Mouse (Mus musculus) MEL (cell line): ENCODE data around the gene Tmem121. TPM values are rescaled to one million over a fixed set of nuclear protein-coding genes. Genes with fewer than 3 reads are reported as not detected.

ENCODE experiments used
- DNase-seq: peaks from one replicate; pipeline ENCODE4 v3.0.0; 2011; ENCODE audit warnings: low read depth, low spot score
- H3K27ac ChIP-seq: 2 replicates; pipeline ENCODE4 v1.5.1; 2012; ENCODE audit warnings: low read depth, mild to moderate bottlenecking, control low read depth, low read length, moderate library complexity; ENCODE audit not compliant: control insufficient read depth
- H3K27me3 ChIP-seq, 2 experiments: fragments of 150-350 bp in 1 of 2; sonication (generic) in 1 of 2; 2 replicates each; pipeline ENCODE4 v1.6.1; 2012; ENCODE audit warnings: low read length in 2 of 2, mild to moderate bottlenecking in 2 of 2, improper control_type of control experiment in 1 of 2, moderate library complexity in 1 of 2; ENCODE audit not compliant: insufficient read depth in 2 of 2, control insufficient read depth in 1 of 2
- H3K36me3 ChIP-seq, 2 experiments: 2 replicates each; pipeline ENCODE4 v1.6.1; 2012 to 2014; ENCODE audit warnings: low read length in 2 of 2, improper control_type of control experiment in 1 of 2, inconsistent platforms in 1 of 2, mild to moderate bottlenecking in 1 of 2; ENCODE audit not compliant: insufficient read depth in 2 of 2, control insufficient read depth in 1 of 2
- H3K4me1 ChIP-seq, 2 experiments: fragments of 150-350 bp in 1 of 2; sonication (generic) in 1 of 2; 2 replicates each; pipeline ENCODE4 v1.6.1; 2012; ENCODE audit warnings: low read length in 2 of 2, improper control_type of control experiment in 1 of 2, mild to moderate bottlenecking in 1 of 2; ENCODE audit not compliant: insufficient read depth in 2 of 2, control insufficient read depth in 1 of 2
- H3K4me3 ChIP-seq, 2 experiments: fragments of 150-350 bp in 1 of 2; sonication (generic) in 1 of 2; 2 replicates each; pipeline ENCODE4 v1.5.1; 2012; ENCODE audit warnings: low read depth in 2 of 2, low read length in 2 of 2, mild to moderate bottlenecking in 2 of 2, moderate library complexity in 2 of 2, control low read depth in 1 of 2, improper control_type of control experiment in 1 of 2; ENCODE audit not compliant: control insufficient read depth in 1 of 2, insufficient read depth in 1 of 2
- H3K79me2 ChIP-seq: 2 replicates; pipeline ENCODE4 v1.6.1; 2012; ENCODE audit warnings: mild to moderate bottlenecking, low read length, moderate library complexity; ENCODE audit not compliant: control insufficient read depth, poor library complexity, insufficient read depth
- H3K9ac ChIP-seq: 2 replicates; pipeline ENCODE4 v1.6.1; 2012; ENCODE audit warnings: low read depth, mild to moderate bottlenecking, control low read depth, low read length, moderate library complexity; ENCODE audit not compliant: control insufficient read depth, poor library complexity, severe bottlenecking
- H3K9me3 ChIP-seq: fragments of 150-350 bp; sonication (generic); replicated peaks from 2 replicates; pipeline ENCODE4 v1.6.1; 2012; ENCODE audit warnings: mild to moderate bottlenecking, low read length, improper control_type of control experiment, moderate library complexity; ENCODE audit not compliant: insufficient read depth
- BHLHE40 ChIP-seq: IDR thresholded peaks from 2 replicates; pipeline ENCODE4 v1.6.1; 2012; ENCODE audit warnings: low read depth, mild to moderate bottlenecking, inconsistent platforms, low read length, improper control_type of control experiment, borderline replicate concordance
- CHD1 ChIP-seq: IDR thresholded peaks from 2 replicates; pipeline ENCODE4 v1.6.1; 2012; ENCODE audit warnings: low read depth, mild to moderate bottlenecking, inconsistent platforms, low read length, improper control_type of control experiment
- CTCF ChIP-seq, 3 experiments: IDR thresholded peaks in 2 of 3; conservative IDR thresholded peaks in 1 of 3; 2 replicates each; pipeline ENCODE4 v1.5.1; 2011 to 2012; ENCODE audit warnings: low read length in 3 of 3, low read depth in 2 of 3, mild to moderate bottlenecking in 2 of 3, improper control_type of control experiment in 1 of 3, inconsistent platforms in 1 of 3, mixed read lengths in 1 of 3, moderate library complexity in 1 of 3; ENCODE audit not compliant: control insufficient read depth in 1 of 3, insufficient read depth in 1 of 3, poor library complexity in 1 of 3, severe bottlenecking in 1 of 3
- E2F4 ChIP-seq: IDR thresholded peaks from 2 replicates; pipeline ENCODE4 v1.6.1; 2011; ENCODE audit warnings: low read depth, low read length, improper control_type of control experiment, borderline replicate concordance
- ELF1 ChIP-seq: IDR thresholded peaks from 2 replicates; pipeline ENCODE4 v1.6.1; 2014; ENCODE audit warnings: low read depth, mild to moderate bottlenecking, inconsistent platforms, low read length, improper control_type of control experiment, moderate library complexity
- EP300 ChIP-seq, 2 experiments: IDR thresholded peaks; 2 replicates each; pipeline ENCODE4 v1.6.1; 2011; ENCODE audit warnings: improper control_type of control experiment in 2 of 2, low read length in 2 of 2, low read depth in 1 of 2, mild to moderate bottlenecking in 1 of 2
- ETS1 ChIP-seq: IDR thresholded peaks from 2 replicates; pipeline ENCODE4 v1.6.1; 2012; ENCODE audit warnings: low read depth, mild to moderate bottlenecking, inconsistent platforms, low read length, improper control_type of control experiment, moderate library complexity
- GATA1 ChIP-seq: IDR thresholded peaks from 2 replicates; pipeline ENCODE4 v1.6.1; 2011; ENCODE audit warnings: low read depth, low read length, improper control_type of control experiment
- KAT2A ChIP-seq: conservative IDR thresholded peaks from 2 replicates; pipeline ENCODE4 v1.6.1; 2012; ENCODE audit warnings: low read depth, low read length, improper control_type of control experiment, inconsistent platforms
- MAFK ChIP-seq: IDR thresholded peaks from 2 replicates; pipeline ENCODE4 v1.6.1; 2011; ENCODE audit warnings: low read depth, mild to moderate bottlenecking, low read length, improper control_type of control experiment, borderline replicate concordance
- MAX ChIP-seq: IDR thresholded peaks from 2 replicates; pipeline ENCODE4 v1.6.1; 2011; ENCODE audit warnings: low read length, improper control_type of control experiment
- MAZ ChIP-seq: IDR thresholded peaks from 2 replicates; pipeline ENCODE4 v1.6.1; 2012; ENCODE audit warnings: low read depth, mild to moderate bottlenecking, inconsistent platforms, low read length, improper control_type of control experiment
- MEF2A ChIP-seq: IDR thresholded peaks from 2 replicates; pipeline ENCODE4 v1.6.1; 2014; ENCODE audit warnings: low read depth, mild to moderate bottlenecking, inconsistent platforms, low read length, improper control_type of control experiment; ENCODE audit not compliant: poor library complexity, insufficient replicate concordance, severe bottlenecking; ENCODE audit errors: extremely low read depth
- MYB ChIP-seq: IDR thresholded peaks from 2 replicates; pipeline ENCODE4 v1.6.1; 2011; ENCODE audit warnings: mild to moderate bottlenecking, low read depth, low read length, improper control_type of control experiment
- MYC ChIP-seq: IDR thresholded peaks from 2 replicates; pipeline ENCODE4 v1.6.1; 2011; ENCODE audit warnings: low read depth, mild to moderate bottlenecking, low read length, improper control_type of control experiment, moderate library complexity
- NELFE ChIP-seq: IDR thresholded peaks from 2 replicates; pipeline ENCODE4 v1.6.1; 2011; ENCODE audit warnings: low read depth, low read length, improper control_type of control experiment
- POLR2A ChIP-seq, 2 experiments: IDR thresholded peaks; 2 replicates each; pipeline ENCODE4 v1.6.1; 2011 to 2012; ENCODE audit warnings: low read length in 2 of 2, mild to moderate bottlenecking in 2 of 2, control low read depth in 1 of 2, improper control_type of control experiment in 1 of 2, low read depth in 1 of 2, moderate library complexity in 1 of 2; ENCODE audit not compliant: control insufficient read depth in 1 of 2, insufficient read depth in 1 of 2, poor library complexity in 1 of 2
- POLR2AphosphoS2 ChIP-seq: IDR thresholded peaks from 2 replicates; pipeline ENCODE4 v1.6.1; 2011; ENCODE audit warnings: low read length, improper control_type of control experiment
- POLR2AphosphoS5 ChIP-seq: IDR thresholded peaks from 2 replicates; pipeline ENCODE4 v1.6.1; 2012; ENCODE audit warnings: low read depth, borderline replicate concordance, mild to moderate bottlenecking, inconsistent platforms, low read length, moderate library complexity, mixed read lengths
- RAD21 ChIP-seq: IDR thresholded peaks from 2 replicates; pipeline ENCODE4 v1.6.1; 2011; ENCODE audit warnings: mild to moderate bottlenecking, low read depth, low read length, improper control_type of control experiment
- RCOR1 ChIP-seq: IDR thresholded peaks from 2 replicates; pipeline ENCODE4 v1.6.1; 2012; ENCODE audit warnings: low read depth, mild to moderate bottlenecking, inconsistent platforms, low read length, improper control_type of control experiment
- SIN3A ChIP-seq: IDR thresholded peaks from 2 replicates; pipeline ENCODE4 v1.6.1; 2012; ENCODE audit warnings: low read length, improper control_type of control experiment, inconsistent platforms
- TAL1 ChIP-seq: IDR thresholded peaks from 2 replicates; pipeline ENCODE4 v1.6.1; 2012; ENCODE audit warnings: mild to moderate bottlenecking, inconsistent platforms, low read length, moderate library complexity, mixed read lengths
- TCF12 ChIP-seq: IDR thresholded peaks from 2 replicates; pipeline ENCODE4 v1.6.1; 2014; ENCODE audit warnings: low read depth, mild to moderate bottlenecking, inconsistent platforms, low read length, improper control_type of control experiment, moderate library complexity
- UBTF ChIP-seq: IDR thresholded peaks from 2 replicates; pipeline ENCODE4 v1.6.1; 2012; ENCODE audit warnings: low read depth, mild to moderate bottlenecking, inconsistent platforms, low read length, improper control_type of control experiment, moderate library complexity, borderline replicate concordance; ENCODE audit not compliant: insufficient read depth
- USF1 ChIP-seq: IDR thresholded peaks from 2 replicates; pipeline ENCODE4 v1.6.1; 2014; ENCODE audit warnings: low read depth, mild to moderate bottlenecking, inconsistent platforms, low read length, improper control_type of control experiment, moderate library complexity
- USF2 ChIP-seq, 2 experiments: IDR thresholded peaks; 2 replicates each; pipeline ENCODE4 v1.6.1; 2011 to 2012; ENCODE audit warnings: improper control_type of control experiment in 2 of 2, low read length in 2 of 2, borderline replicate concordance in 1 of 2, inconsistent platforms in 1 of 2, low read depth in 1 of 2, mild to moderate bottlenecking in 1 of 2; ENCODE audit not compliant: insufficient read depth in 1 of 2
- ZMIZ1 ChIP-seq: IDR thresholded peaks from 2 replicates; pipeline ENCODE4 v1.6.1; 2012; ENCODE audit warnings: low read depth, mild to moderate bottlenecking, inconsistent platforms, low read length, improper control_type of control experiment, moderate library complexity
- ZNF384 ChIP-seq: IDR thresholded peaks from 2 replicates; pipeline ENCODE4 v1.6.1; 2012; ENCODE audit warnings: low read depth, mild to moderate bottlenecking, inconsistent platforms, low read length, improper control_type of control experiment
- polyA plus RNA-seq, 2 experiments: library from polyadenylated mRNA; stranded (reverse) in 1 of 2; unstranded in 1 of 2; fragments of >175 nt in 1 of 2; fragments of >200 nt in 1 of 2; gene quantifications; 2 replicates each; pipeline versions ENCODE4 v1.2.1 to v1.2.4; 2012; ENCODE audit warnings: low replicate concordance in 2 of 2, low read depth in 1 of 2; ENCODE audit not compliant: insufficient read length in 2 of 2, insufficient read depth in 1 of 2, missing spikeins in 1 of 2
- total RNA-seq: library from RNA; depleted of rRNA; stranded (reverse); fragments of 300-350 nt; gene quantifications from 2 replicates; pipeline ENCODE4 v1.2.3, GENCODE M21; 2012

Gene Tmem121
- total and polyA plus RNA-seq, 3 experiments, result 17.0 to 35.2 TPM; not detected in 1

DNA sequence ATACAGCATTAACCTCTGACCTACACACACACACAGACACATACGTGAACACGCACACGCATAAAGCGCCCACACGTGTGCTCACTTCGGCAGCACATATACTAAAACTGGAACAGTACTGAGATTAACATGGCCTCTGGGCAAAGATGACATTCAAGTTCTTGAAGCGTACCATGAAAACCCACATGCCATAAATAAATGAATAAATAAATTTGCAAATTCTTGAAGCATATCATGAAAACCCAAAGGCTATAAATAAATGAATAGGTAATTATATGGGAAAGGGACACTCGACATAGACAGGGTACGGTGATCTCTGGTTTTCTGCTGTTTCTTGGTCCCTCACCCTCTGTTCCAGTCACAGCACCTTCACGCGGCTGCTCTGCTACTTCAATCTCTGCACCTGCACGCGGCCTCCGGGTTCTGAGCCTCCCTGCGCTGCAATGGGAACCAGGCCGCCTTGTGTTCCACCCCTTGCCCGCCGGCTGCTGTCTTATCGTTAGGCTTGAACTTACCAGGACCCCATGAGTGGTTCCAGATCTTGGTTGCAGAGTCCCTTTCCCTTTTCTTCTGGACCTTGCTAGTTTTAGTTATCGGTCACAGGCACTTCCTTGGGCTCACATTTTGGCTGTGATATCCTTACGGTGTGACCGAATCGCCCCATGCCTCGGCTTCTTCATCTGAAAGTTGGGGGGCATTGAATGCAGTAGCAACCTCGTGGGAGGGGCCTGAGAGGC is 28.5 kb downstream of the Tmem121 start (continued):
- peak; percentile 33; the same call in 1 of the 2 replicates for TF ChIP-seq TAL1
- TF ChIP-seq MEF2A, result no peak
- TF ChIP-seq BHLHE40, result peak; percentile 88
- no peak; the same call in 1 of the 2 replicates for TF ChIP-seq MAZ
- TF ChIP-seq USF2 (IDR thresholded peaks at IDR 0.05; ENCODE audit: borderline replicate concordance in 1 of 2, insufficient read depth in 1 of 2, low read depth in 1 of 2, low read length in 2 of 2), result no peak
- TF ChIP-seq POLR2A (IDR thresholded peaks at IDR 0.05; ENCODE audit: control insufficient read depth in 1 of 2, insufficient read depth in 1 of 2, low read depth in 1 of 2, low read length in 2 of 2, poor library complexity in 1 of 2), result peak in 1 of 2 experiments; percentile 79; a peak in 2 of 4 replicates
- TF ChIP-seq MYB, result no peak
- no peak for TF ChIP-seq KAT2A
- TF ChIP-seq ETS1, result no peak
- TF ChIP-seq RCOR1, result no peak
- no peak for TF ChIP-seq MAFK

DNA sequence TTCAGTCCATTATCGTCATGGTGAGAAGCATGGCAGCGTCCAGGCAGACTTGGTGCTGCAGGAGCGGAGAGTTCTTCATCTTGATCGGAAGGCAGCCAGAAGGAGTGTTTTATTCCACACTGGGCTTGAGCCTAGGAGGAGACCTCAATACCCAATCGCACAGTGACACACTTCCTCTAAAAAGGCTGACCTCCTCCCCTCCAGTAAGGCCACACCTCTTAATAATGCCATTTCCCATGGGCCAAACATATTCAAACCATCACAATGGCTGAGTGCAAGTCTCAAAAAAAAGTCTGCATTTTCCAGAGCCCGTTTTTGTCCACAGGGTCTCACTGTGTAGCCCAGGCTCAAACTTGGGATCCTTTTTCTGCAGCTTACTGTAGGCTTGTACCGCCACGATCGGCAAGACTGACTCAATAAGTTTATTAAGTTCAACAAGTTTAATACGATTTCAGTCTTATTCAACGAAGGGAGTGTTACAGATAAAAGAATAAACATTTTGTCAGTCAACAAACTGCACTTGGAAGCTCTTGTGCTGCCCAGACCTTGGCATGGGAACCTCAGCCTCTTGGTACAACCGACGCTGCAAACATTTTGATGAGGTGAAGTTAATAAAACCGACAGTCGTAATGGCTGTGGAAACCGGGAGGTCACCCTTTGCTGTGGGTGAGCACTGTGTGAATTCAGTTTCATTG is 29.4 kb downstream of the Tmem121 start:
- Histone ChIP-seq H3K79me2 (peaks cover 13% of the 10 kb centered on the region), H3K27ac (peak overlapping the region; percentile 90), H3K4me3 (peak overlapping the region; percentile 52 to 67)
- peak; percentile 87 for TF ChIP-seq MAX
- peak; percentile 95 for TF ChIP-seq GATA1
- TF ChIP-seq UBTF, result no peak
- peak; percentile 71 for TF ChIP-seq NELFE
- TF ChIP-seq TAL1, result peak; percentile 63
- TF ChIP-seq RAD21, result no peak; the same call in 1 of the 2 replicates
- peak; percentile 71; the same call in 1 of the 2 replicates for TF ChIP-seq POLR2AphosphoS2
- TF ChIP-seq MYC, result peak; percentile 90
- TF ChIP-seq POLR2A (IDR thresholded peaks at IDR 0.05; ENCODE audit: control insufficient read depth in 1 of 2, insufficient read depth in 1 of 2, low read depth in 1 of 2, low read length in 2 of 2, poor library complexity in 1 of 2), result peak in 1 of 2 experiments; percentile 78; a peak in 2 of 4 replicates
- no peak for TF ChIP-seq USF1
- peak; percentile 16; the same call in 1 of the 2 replicates for TF ChIP-seq SIN3A
- TF ChIP-seq RCOR1, result peak; percentile 67
- TF ChIP-seq CTCF (IDR thresholded peaks at IDR 0.05 in 2 of 3, conservative IDR thresholded peaks at IDR 0.05 in 1 of 3; ENCODE audit: control insufficient read depth in 1 of 3, insufficient read depth in 1 of 3, low read depth in 2 of 3, low read length in 3 of 3, poor library complexity in 1 of 3, severe bottlenecking in 1 of 3), result no peak
- peak; percentile 94 for TF ChIP-seq ZMIZ1
- TF ChIP-seq ZNF384, result peak; percentile 81
- peak; percentile 52 to 61 for TF ChIP-seq EP300 (IDR thresholded peaks at IDR 0.05; ENCODE audit: low read depth in 1 of 2, low read length in 2 of 2)
- TF ChIP-seq E2F4, result no peak
- peak; percentile 21; the same call in 1 of the 2 replicates for TF ChIP-seq CHD1
- TF ChIP-seq MEF2A, result no peak
- no peak; the same call in 1 of the 2 replicates for TF ChIP-seq KAT2A
- peak; percentile 66; the same call in 1 of the 2 replicates for TF ChIP-seq MAZ
- TF ChIP-seq TCF12, result peak; percentile 60
- TF ChIP-seq ELF1, result peak; percentile 65
- TF ChIP-seq USF2 (IDR thresholded peaks at IDR 0.05; ENCODE audit: borderline replicate concordance in 1 of 2, insufficient read depth in 1 of 2, low read depth in 1 of 2, low read length in 2 of 2), result no peak
- TF ChIP-seq POLR2AphosphoS5, result peak; percentile 84; the same call in 1 of the 2 replicates

More for the DNA sequence above, 29.4 kb downstream of the Tmem121 start:
- H3K36me3 ChIP-seq, result peaks cover 0 to 22% of the 10 kb centered on the region in 2 experiments; a peak in 2 of 4 replicates
- DNase-seq, result peak; percentile 100
- no peaks in the 10 kb centered on the region for H3K27me3 ChIP-seq
- H3K9me3 ChIP-seq, result no peaks in the 10 kb centered on the region
- H3K9ac ChIP-seq, result peak overlapping the region; percentile 75
- H3K4me1 ChIP-seq, result peaks cover 22 to 43% of the 10 kb centered on the region in 2 experiments
